Mouse (Mus musculus) heart, adult 10 weeks (tissue): ENCODE data around the gene Senp1. TPM values are rescaled to one million over a fixed set of nuclear protein-coding genes. Genes with fewer than 3 reads are reported as not detected.

Experiments
- polyA plus RNA-seq: library from polyadenylated mRNA; stranded (reverse); fragments of 350-450 nt; fragmentation: Illumina TruSeq; extraction: RNeasy Lipid Tissue Mini Kit (QIAGEN cat#74804); gene quantifications from one replicate; pipeline ENCODE4 v1.2.3, GENCODE M21; 2014; ENCODE audit warnings: low read depth, low replicate concordance

Gene Senp1
- polyA plus RNA-seq, result 10.9 TPM

DNA sequence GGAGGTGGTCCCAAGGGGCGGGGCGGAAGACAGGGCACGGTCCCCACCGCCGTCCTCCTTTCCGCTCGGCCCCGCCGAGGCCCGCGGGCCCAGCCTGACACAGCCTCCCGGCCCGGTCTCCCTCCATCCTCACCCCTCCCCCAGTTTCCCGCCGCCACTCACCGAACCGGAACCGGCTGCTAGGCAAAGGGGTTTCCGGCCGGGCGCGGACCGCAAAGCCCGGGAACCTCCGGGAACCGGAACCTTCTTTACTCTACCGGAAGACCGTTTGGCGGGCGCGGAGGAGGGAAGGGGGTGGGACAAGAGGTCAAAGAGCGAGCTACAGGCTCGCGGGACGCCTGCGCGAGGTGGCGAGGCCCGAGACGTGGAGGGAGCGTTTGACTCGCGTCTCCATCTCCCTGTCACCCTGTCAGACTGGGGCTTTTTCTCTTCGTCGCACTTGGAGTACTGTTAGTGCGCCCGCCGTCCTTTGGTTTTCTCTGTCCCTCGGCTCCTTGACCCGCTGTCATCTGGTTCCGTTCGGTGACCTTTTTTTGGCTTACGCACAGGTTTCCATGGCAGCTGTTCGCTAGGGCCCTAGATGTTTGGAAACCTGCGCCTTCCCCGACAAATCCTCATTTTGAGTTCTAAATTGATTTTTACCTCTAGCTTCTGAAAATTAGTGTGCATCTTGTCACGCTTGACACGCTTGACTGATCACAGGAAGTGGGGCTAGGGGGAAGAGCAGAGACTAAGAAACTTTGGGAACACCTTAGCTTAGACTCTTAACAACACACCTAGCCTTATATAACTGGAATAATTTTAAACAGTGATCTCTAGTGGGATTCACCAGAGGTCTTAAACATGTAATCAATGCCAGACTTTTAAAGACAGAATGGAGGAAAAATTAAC lies at the start of gene Senp1:
Gene Senp1, minus strand, starts transcription at position 624 of the 891 bp plus-strand sequence.

GRCm38 (mm10) chr15:98092372-98093120 lies 998 bp downstream of the Senp1 start, which contains the start of gene Pfkm:
TSS of gene Pfkm (plus strand) at chr15:98092589.

GRCm38 (mm10) chr15:98003822-98004739 lies 89.5 kb downstream of the Senp1 start, which contains the start of gene Col2a1:
TSS of gene Col2a1 (minus strand) at chr15:98004695.

Other genes with a start within 250 kb of the Senp1 start
- gene Hdac7, start 249.2 kb downstream of the Senp1 start, polyA plus RNA-seq, result 46.5 TPM
- gene Vdr, start 183.1 kb downstream of the Senp1 start, polyA plus RNA-seq, result 2.2 TPM
- gene Tmem106c, start 129.5 kb downstream of the Senp1 start, polyA plus RNA-seq, result 16.1 TPM
- gene Col2a1, start 89.0 kb downstream of the Senp1 start, polyA plus RNA-seq, result not detected
- gene Pfkm, start 1.2 kb downstream of the Senp1 start, polyA plus RNA-seq, result 729 TPM
- gene Asb8, start 71.9 kb upstream of the Senp1 start, polyA plus RNA-seq, result 96.2 TPM
- 0.42 TPM for gene Ccdc184, start 73.4 kb upstream of the Senp1 start, polyA plus RNA-seq
- not detected for gene Olfr288, start 101.8 kb upstream of the Senp1 start, polyA plus RNA-seq
- gene Gm44579, start 127.2 kb upstream of the Senp1 start, polyA plus RNA-seq, result not detected
- not detected for gene Olfr287, start 127.3 kb upstream of the Senp1 start, polyA plus RNA-seq
- not detected for gene Olfr286, start 140.7 kb upstream of the Senp1 start, polyA plus RNA-seq
- gene H1fnt, start 163.5 kb upstream of the Senp1 start, polyA plus RNA-seq, result not detected
- gene Zfp641, start 202.4 kb upstream of the Senp1 start, polyA plus RNA-seq, result 5.4 TPM
- not detected for gene Olfr285, start 223.6 kb upstream of the Senp1 start, polyA plus RNA-seq
- gene Olfr284, start 247.2 kb upstream of the Senp1 start, polyA plus RNA-seq, result not detected